Mouse (Mus musculus): Measurements from ENCODE around the gene Ccm2. TPM values are rescaled to one million over a fixed set of nuclear protein-coding genes. Genes with fewer than 3 reads are reported as not detected.

Ccm2 gene
- polyA plus RNA-seq, 1 experiment from 2014 or later, result 99.5 TPM

GRCm38 (mm10) chr11:6628568-6628967, 81.9 kb downstream of the Ccm2 start:
- WGBS, result 31% methylated on average over 4 of the region's 4 CpGs
- Histone ChIP-seq H3K9me3 (no peaks in the 10 kb centered on the region), H3K36me3 (replicated peaks) (peaks cover 13% of the 10 kb centered on the region), H3K4me3 (no peak overlapping the region), H3K4me1 (peaks cover 24% of the 10 kb centered on the region), H3K27me3 (ENCODE audit: poor library complexity, severe bottlenecking) (no peaks in the 10 kb centered on the region), H3K27ac (no peak overlapping the region)
- peak; percentile 59 for DNase-seq (ENCODE audit: extremely low spot score, low spot score)

GRCm38 (mm10) chr11:6629655-6630054, 83.0 kb downstream of the Ccm2 start:
- Histone ChIP-seq H3K27ac (no peak overlapping the region), H3K4me1 (peaks cover 13% of the 10 kb centered on the region)

GRCm38 (mm10) chr11:6636150-6636549, 89.5 kb downstream of the Ccm2 start:
- Histone ChIP-seq H3K27ac (no peak overlapping the region), H3K4me1 (no peaks in the 10 kb centered on the region), H3K4me3 (no peak overlapping the region), H3K27me3 (ENCODE audit: poor library complexity, severe bottlenecking) (no peaks in the 10 kb centered on the region), H3K36me3 (replicated peaks) (no peaks in the 10 kb centered on the region), H3K9me3 (no peaks in the 10 kb centered on the region)
- no peak for DNase-seq (ENCODE audit: extremely low spot score, low spot score)
- 74% methylated on average over 8 of the region's 8 CpGs for WGBS

More at GRCm38 (mm10) chr11:6629655-6630054, 83.0 kb downstream of the Ccm2 start:
- Histone ChIP-seq H3K36me3 (replicated peaks) (peaks cover 3% of the 10 kb centered on the region), H3K9me3 (no peaks in the 10 kb centered on the region), H3K4me3 (no peak overlapping the region), H3K27me3 (ENCODE audit: poor library complexity, severe bottlenecking) (no peaks in the 10 kb centered on the region)
- no peak for DNase-seq (ENCODE audit: extremely low spot score, low spot score)

- no peaks in the 10 kb centered on the region for H3K36me3 ChIP-seq (replicated peaks)
- WGBS, result 88% methylated on average over 4 of the region's 4 CpGs
- DNase-seq (ENCODE audit: extremely low spot score, low spot score), result no peak
Measured at GRCm38 (mm10) chr11:6638537-6638936, 91.8 kb downstream of the Ccm2 start, which contains the start of gene Wap. Gene Wap, minus strand, starts transcription at chr11:6638637.

DNA sequence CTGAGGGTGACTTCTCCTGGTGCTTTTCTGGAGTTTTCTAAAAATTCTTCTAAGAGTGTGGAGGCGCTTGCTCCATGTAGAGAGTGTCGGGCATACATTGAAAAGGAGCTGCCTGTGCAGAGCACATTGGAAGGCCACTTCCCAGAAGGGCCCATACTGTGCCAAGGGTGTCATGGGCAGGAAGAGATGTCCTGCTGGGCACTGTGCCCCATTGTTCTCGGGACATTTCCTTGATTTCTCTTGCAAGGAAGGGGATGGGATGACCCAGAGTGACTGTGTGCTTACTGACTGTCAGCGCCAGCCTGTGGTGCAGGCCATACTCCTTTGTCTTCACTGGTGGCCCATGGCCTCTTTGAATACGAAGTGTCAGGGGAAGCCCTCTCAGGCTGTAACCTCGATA, 92.4 kb downstream of the Ccm2 start:
- H3K4me3 ChIP-seq, result no peak overlapping the region
- H3K36me3 ChIP-seq (replicated peaks), result no peaks in the 10 kb centered on the region
- H3K27me3 ChIP-seq (ENCODE audit: poor library complexity, severe bottlenecking), result no peaks in the 10 kb centered on the region
- no peaks in the 10 kb centered on the region for H3K4me1 ChIP-seq
- H3K27ac ChIP-seq, result no peak overlapping the region
- DNase-seq (ENCODE audit: extremely low spot score, low spot score), result no peak
- no peaks in the 10 kb centered on the region for H3K9me3 ChIP-seq
- 75% methylated on average over 6 of the region's 6 CpGs for WGBS

More at GRCm38 (mm10) chr11:6638537-6638936, 91.8 kb downstream of the Ccm2 start, which contains the start of gene Wap:
- Histone ChIP-seq H3K9me3 (no peaks in the 10 kb centered on the region), H3K27ac (no peak within 1 kb of the TSS), H3K4me1 (no peaks in the 10 kb centered on the region), H3K27me3 (ENCODE audit: poor library complexity, severe bottlenecking) (no peaks in the 10 kb centered on the region), H3K4me3 (no peak within 1 kb of the TSS)

DNA sequence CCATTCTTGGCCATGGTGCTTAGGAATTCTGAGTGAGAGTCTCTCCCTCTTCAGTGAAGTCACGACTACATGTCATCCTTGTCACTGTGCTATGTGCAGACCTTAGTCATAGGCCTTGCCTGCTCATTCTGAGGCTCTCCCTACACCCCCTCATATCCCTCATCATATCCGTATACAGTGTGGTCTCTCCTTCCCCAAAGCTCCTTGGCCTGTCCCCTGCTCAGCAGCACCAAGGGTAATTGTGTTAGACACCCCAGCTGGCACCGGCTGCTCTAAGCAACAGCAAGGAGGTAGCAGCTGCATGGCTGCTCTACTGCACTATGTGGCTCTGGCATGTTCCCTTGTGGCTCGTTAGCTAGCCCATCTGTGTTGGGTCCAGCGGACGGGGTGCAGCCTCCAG, 97.9 kb downstream of the Ccm2 start:
- no peak overlapping the region for H3K27ac ChIP-seq
- no peaks in the 10 kb centered on the region for H3K9me3 ChIP-seq
- H3K4me1 ChIP-seq, result no peaks in the 10 kb centered on the region
- 85% methylated on average over 6 of the region's 6 CpGs for WGBS
- DNase-seq (ENCODE audit: extremely low spot score, low spot score), result no peak
- no peaks in the 10 kb centered on the region for H3K36me3 ChIP-seq (replicated peaks)
- no peaks in the 10 kb centered on the region for H3K27me3 ChIP-seq (ENCODE audit: poor library complexity, severe bottlenecking)
- H3K4me3 ChIP-seq, result no peak overlapping the region

Other genes starting within 250 kb of the Ccm2 start
- gene Zmiz2, start 157.8 kb upstream of the Ccm2 start, polyA plus RNA-seq (2016; fragmentation: Nextera tagmentation; extraction: Ambion mirVana), result 13.6 and 15.9 TPM in 2 replicates
- 6,009 and 6,074 TPM in 2 replicates for gene Ppia, start 131.4 kb upstream of the Ccm2 start, polyA plus RNA-seq (2016; fragmentation: Nextera tagmentation; extraction: Ambion mirVana)
- gene H2afv, start 102.4 kb upstream of the Ccm2 start, polyA plus RNA-seq (2016; fragmentation: Nextera tagmentation; extraction: Ambion mirVana), result 844 and 848 TPM in 2 replicates
- 16.9 and 18.7 TPM in 2 replicates for gene Purb, start 71.0 kb upstream of the Ccm2 start, polyA plus RNA-seq (2016; fragmentation: Nextera tagmentation; extraction: Ambion mirVana)
- gene Myo1g, start 25.9 kb upstream of the Ccm2 start, polyA plus RNA-seq (2016; fragmentation: Nextera tagmentation; extraction: Ambion mirVana), result 0.97 and 1.0 TPM in 2 replicates
- 6.2 and 7.1 TPM in 2 replicates for gene Nacad, start 59.2 kb downstream of the Ccm2 start, polyA plus RNA-seq (2016; fragmentation: Nextera tagmentation; extraction: Ambion mirVana)
- 71.2 and 80.0 TPM in 2 replicates for gene Tbrg4, start 79.2 kb downstream of the Ccm2 start, polyA plus RNA-seq (2016; fragmentation: Nextera tagmentation; extraction: Ambion mirVana)
- gene Wap, start 91.8 kb downstream of the Ccm2 start, polyA plus RNA-seq (2016; fragmentation: Nextera tagmentation; extraction: Ambion mirVana), result not detected in 2 replicates
- 5.4 and 5.6 TPM in 2 replicates for gene Ramp3, start 111.6 kb downstream of the Ccm2 start, polyA plus RNA-seq (2016; fragmentation: Nextera tagmentation; extraction: Ambion mirVana)